10 mouse cellular contexts compared by ENCODE assay signal in the genomic region with DNA sequence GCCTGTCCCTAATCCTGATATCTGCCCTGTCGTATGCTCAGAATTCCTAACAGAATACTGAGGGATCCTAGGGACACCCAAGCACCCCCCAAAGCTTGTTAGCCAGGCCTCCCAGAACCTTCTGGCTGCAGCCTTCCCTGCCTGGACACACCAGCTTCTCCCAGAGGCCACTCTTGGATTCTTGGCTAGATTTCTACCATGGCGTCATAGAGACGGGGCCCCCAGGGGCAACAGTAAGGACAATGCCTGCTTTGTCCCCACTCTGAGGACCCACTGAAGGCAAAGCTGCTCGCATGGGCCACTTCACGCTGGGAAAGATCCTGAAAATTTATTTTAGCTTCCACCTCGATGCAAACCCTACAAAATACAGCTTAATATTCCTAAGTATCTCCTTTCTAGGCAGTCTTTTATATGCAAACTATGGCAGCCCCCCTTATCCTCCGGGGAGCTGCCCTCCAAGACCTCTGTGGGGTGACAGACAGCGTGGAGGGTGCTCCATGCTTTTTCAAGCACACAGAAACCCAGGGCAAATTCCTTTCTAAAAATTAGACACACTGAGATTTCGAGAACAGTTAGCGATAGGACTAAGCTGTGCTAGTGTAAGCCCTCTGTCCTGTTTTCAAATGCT. TPM values are rescaled to one million over a fixed set of nuclear protein-coding genes. Genes with fewer than 3 reads are reported as not detected.
DNase-seq lines count a peak whose midpoint lies in the region; ATAC-seq lines count a peak whose summit lies in the region.
"Had no signal": no experiment of that assay in that cellular context is flagged by ENCODE, and none has a peak within 500 bp of the region (broad histone marks: within the 10 kb centered on the region; RNA-seq: fewer than 3 reads in every experiment).

No protein-coding gene starts in this region.

- H3K4me2 ChIP-seq in kidney, embryonic 14.5 days (replicated peaks; ENCODE audit: low read depth, low read length), result no peak overlapping the region
- H3K4me2 ChIP-seq in embryonic facial prominence, embryonic 12.5 days (replicated peaks), result no peak overlapping the region
- H3K4me2 ChIP-seq in midbrain, embryonic 11.5 days, result no peak overlapping the region

- H3K27ac ChIP-seq in kidney, embryonic 14.5 days (ENCODE audit: low read depth, low read length), result no peak overlapping the region; the same call in 1 of the 2 replicates
- peak overlapping the region; percentile 61; the same call in 1 of the 2 replicates for H3K27ac ChIP-seq in embryonic facial prominence, embryonic 12.5 days
- peak overlapping the region; percentile 50 for H3K27ac ChIP-seq in midbrain, embryonic 11.5 days (ENCODE audit: low read depth, low read length)
- H3K27ac ChIP-seq: liver, embryonic 14.5 days had no signal

- no peak for ATAC-seq in kidney, embryonic 14.5 days (ENCODE audit: low FRiP score, low TSS enrichment)
- ATAC-seq in embryonic facial prominence, embryonic 12.5 days (ENCODE audit: insufficient number of reproducible peaks, insufficient read depth, low FRiP score, low TSS enrichment), result no peak
- peak; percentile 63; the same call in 1 of the 2 replicates for ATAC-seq in midbrain, embryonic 11.5 days (ENCODE audit: low FRiP score)

- 0 out of 2 replicates have a peak overlapping the region, but pooled peaks have one; percentile 12 for H3K9ac ChIP-seq in kidney, embryonic 14.5 days (ENCODE audit: low read depth, low read length)
- no peak overlapping the region for H3K9ac ChIP-seq in embryonic facial prominence, embryonic 12.5 days
- H3K9ac ChIP-seq in midbrain, embryonic 11.5 days (ENCODE audit: low read length), result peak overlapping the region; percentile 24; the same call in 1 of the 2 replicates
- H3K9ac ChIP-seq: liver, embryonic 14.5 days had no signal

- no peak overlapping the region for H3K4me3 ChIP-seq in kidney, embryonic 14.5 days (ENCODE audit: low read length)
- H3K4me3 ChIP-seq in embryonic facial prominence, embryonic 12.5 days, result no peak overlapping the region
- H3K4me3 ChIP-seq in midbrain, embryonic 11.5 days (ENCODE audit: low read depth, low read length), result no peak overlapping the region

- no peaks in the 10 kb centered on the region for H3K36me3 ChIP-seq in kidney, embryonic 14.5 days (ENCODE audit: control insufficient read depth, insufficient read depth, low read length)
- no peaks in the 10 kb centered on the region for H3K36me3 ChIP-seq in embryonic facial prominence, embryonic 12.5 days
- no peaks in the 10 kb centered on the region for H3K36me3 ChIP-seq in midbrain, embryonic 11.5 days (ENCODE audit: control insufficient read depth, insufficient read depth, low read length)

- peaks cover 12% of the 10 kb centered on the region for H3K4me1 ChIP-seq in kidney, embryonic 14.5 days (ENCODE audit: control insufficient read depth, insufficient read depth, low read length)
- H3K4me1 ChIP-seq in embryonic facial prominence, embryonic 12.5 days, result peaks cover 11% of the 10 kb centered on the region; the same call in 1 of the 2 replicates
- peaks cover 8% of the 10 kb centered on the region for H3K4me1 ChIP-seq in midbrain, embryonic 11.5 days (ENCODE audit: control insufficient read depth, insufficient read depth, low read length)

- no peaks in the 10 kb centered on the region for H3K9me3 ChIP-seq in kidney, embryonic 14.5 days (ENCODE audit: control insufficient read depth, low read length)
- no peaks in the 10 kb centered on the region for H3K9me3 ChIP-seq in embryonic facial prominence, embryonic 12.5 days
- H3K9me3 ChIP-seq in midbrain, embryonic 11.5 days (ENCODE audit: control insufficient read depth, low read length), result no peaks in the 10 kb centered on the region

- H3K27me3 ChIP-seq in kidney, embryonic 14.5 days (ENCODE audit: control insufficient read depth, insufficient read depth, low read length), result no peaks in the 10 kb centered on the region
- H3K27me3 ChIP-seq in embryonic facial prominence, embryonic 12.5 days, result no peaks in the 10 kb centered on the region
- no peaks in the 10 kb centered on the region for H3K27me3 ChIP-seq in midbrain, embryonic 11.5 days (ENCODE audit: control insufficient read depth, insufficient read depth, low read length)

- intact Hi-C loops in heart, postnatal 10 days (cut with DNase I), result no loop called here

- DNase-seq in kidney, adult 11 months, result no peak
- DNase-seq in heart, postnatal 10 days, result peak; percentile 71 to 74
- no peak for DNase-seq in midbrain, embryonic 11.5 days (ENCODE audit: low spot score, missing footprints)
- no peak for DNase-seq in T-cell, adult 2 months (ENCODE audit: low spot score)
- DNase-seq in natural killer cell, adult 2 months (ENCODE audit: low spot score in 2 of 2), result no peak
- DNase-seq in thymus, adult 18-20 months, result no peak
- DNase-seq: adrenal gland, postnatal 25 days had no signal

- 77% methylated on average over 10 of the region's 10 CpGs for WGBS in kidney, embryonic 14.5 days
- WGBS in embryonic facial prominence, embryonic 12.5 days, result 41% methylated on average over 10 of the region's 10 CpGs
- 31% methylated on average over 10 of the region's 10 CpGs for WGBS in midbrain, embryonic 11.5 days

RNA-seq across cellular contexts. Expression of gene Sema4d, which starts 32.2 kb away (rescaled TPM):
- 11.3 and 20.2 TPM in 2 replicates for polyA plus RNA-seq in kidney, embryonic 14.5 days (2014; fragmentation: Nextera tagmentation; extraction: Ambion mirVana)
- 6.8 and 7.1 TPM in 2 replicates for polyA plus RNA-seq in embryonic facial prominence, embryonic 12.5 days (2016; fragmentation: Nextera tagmentation; extraction: Ambion mirVana)
- 10 to 100 TPM; 69.1 to 79.5 TPM for total RNA-seq in heart, postnatal 10 days (2021)
- polyA plus RNA-seq in midbrain, embryonic 11.5 days (2014; fragmentation: Nextera tagmentation; extraction: Ambion mirVana), result 4.9 and 5.0 TPM in 2 replicates

Comparison
In these comparisons a context has a peak if more than half of its experiments do, and no peak if none do; other contexts are left out.
1. DNase-seq: peak in heart, postnatal 10 days (2 of 2); none in kidney, adult 11 months (single experiment), midbrain, embryonic 11.5 days (single experiment), T-cell, adult 2 months (single experiment), natural killer cell, adult 2 months (0 of 2) and thymus, adult 18-20 months (0 of 2).